Mouse (Mus musculus) MEL (cell line): ENCODE results near the gene Fto. TPM values are rescaled to one million over a fixed set of nuclear protein-coding genes. Genes with fewer than 3 reads are reported as not detected.

Experiments used
- DNase-seq: peaks from one replicate; pipeline ENCODE4 v3.0.0; 2011; ENCODE audit warnings: low read depth, low spot score
- H3K27ac ChIP-seq: 2 replicates; pipeline ENCODE4 v1.5.1; 2012; ENCODE audit warnings: low read depth, mild to moderate bottlenecking, control low read depth, low read length, moderate library complexity; ENCODE audit not compliant: control insufficient read depth
- H3K27me3 ChIP-seq, 2 experiments: fragments of 150-350 bp in 1 of 2; sonication (generic) in 1 of 2; 2 replicates each; pipeline ENCODE4 v1.6.1; 2012; ENCODE audit warnings: low read length in 2 of 2, mild to moderate bottlenecking in 2 of 2, improper control_type of control experiment in 1 of 2, moderate library complexity in 1 of 2; ENCODE audit not compliant: insufficient read depth in 2 of 2, control insufficient read depth in 1 of 2
- H3K36me3 ChIP-seq, 2 experiments: 2 replicates each; pipeline ENCODE4 v1.6.1; 2012 to 2014; ENCODE audit warnings: low read length in 2 of 2, improper control_type of control experiment in 1 of 2, inconsistent platforms in 1 of 2, mild to moderate bottlenecking in 1 of 2; ENCODE audit not compliant: insufficient read depth in 2 of 2, control insufficient read depth in 1 of 2
- H3K4me1 ChIP-seq, 2 experiments: fragments of 150-350 bp in 1 of 2; sonication (generic) in 1 of 2; 2 replicates each; pipeline ENCODE4 v1.6.1; 2012; ENCODE audit warnings: low read length in 2 of 2, improper control_type of control experiment in 1 of 2, mild to moderate bottlenecking in 1 of 2; ENCODE audit not compliant: insufficient read depth in 2 of 2, control insufficient read depth in 1 of 2
- H3K4me3 ChIP-seq, 2 experiments: fragments of 150-350 bp in 1 of 2; sonication (generic) in 1 of 2; 2 replicates each; pipeline ENCODE4 v1.5.1; 2012; ENCODE audit warnings: low read depth in 2 of 2, low read length in 2 of 2, mild to moderate bottlenecking in 2 of 2, moderate library complexity in 2 of 2, control low read depth in 1 of 2, improper control_type of control experiment in 1 of 2; ENCODE audit not compliant: control insufficient read depth in 1 of 2, insufficient read depth in 1 of 2
- H3K79me2 ChIP-seq: 2 replicates; pipeline ENCODE4 v1.6.1; 2012; ENCODE audit warnings: mild to moderate bottlenecking, low read length, moderate library complexity; ENCODE audit not compliant: control insufficient read depth, poor library complexity, insufficient read depth
- H3K9ac ChIP-seq: 2 replicates; pipeline ENCODE4 v1.6.1; 2012; ENCODE audit warnings: low read depth, mild to moderate bottlenecking, control low read depth, low read length, moderate library complexity; ENCODE audit not compliant: control insufficient read depth, poor library complexity, severe bottlenecking
- H3K9me3 ChIP-seq: fragments of 150-350 bp; sonication (generic); replicated peaks from 2 replicates; pipeline ENCODE4 v1.6.1; 2012; ENCODE audit warnings: mild to moderate bottlenecking, low read length, improper control_type of control experiment, moderate library complexity; ENCODE audit not compliant: insufficient read depth
- CHD2 ChIP-seq: IDR thresholded peaks from 2 replicates; pipeline ENCODE4 v1.6.1; 2011; ENCODE audit warnings: low read length, improper control_type of control experiment
- ELF1 ChIP-seq: IDR thresholded peaks from 2 replicates; pipeline ENCODE4 v1.6.1; 2014; ENCODE audit warnings: low read depth, mild to moderate bottlenecking, inconsistent platforms, low read length, improper control_type of control experiment, moderate library complexity
- EP300 ChIP-seq, 2 experiments: IDR thresholded peaks; 2 replicates each; pipeline ENCODE4 v1.6.1; 2011; ENCODE audit warnings: improper control_type of control experiment in 2 of 2, low read length in 2 of 2, low read depth in 1 of 2, mild to moderate bottlenecking in 1 of 2
- ETS1 ChIP-seq: IDR thresholded peaks from 2 replicates; pipeline ENCODE4 v1.6.1; 2012; ENCODE audit warnings: low read depth, mild to moderate bottlenecking, inconsistent platforms, low read length, improper control_type of control experiment, moderate library complexity
- MAFK ChIP-seq: IDR thresholded peaks from 2 replicates; pipeline ENCODE4 v1.6.1; 2011; ENCODE audit warnings: low read depth, mild to moderate bottlenecking, low read length, improper control_type of control experiment, borderline replicate concordance
- MAX ChIP-seq: IDR thresholded peaks from 2 replicates; pipeline ENCODE4 v1.6.1; 2011; ENCODE audit warnings: low read length, improper control_type of control experiment
- MAZ ChIP-seq: IDR thresholded peaks from 2 replicates; pipeline ENCODE4 v1.6.1; 2012; ENCODE audit warnings: low read depth, mild to moderate bottlenecking, inconsistent platforms, low read length, improper control_type of control experiment
- MXI1 ChIP-seq: IDR thresholded peaks from 2 replicates; pipeline ENCODE4 v1.6.1; 2011; ENCODE audit warnings: mild to moderate bottlenecking, low read depth, low read length, improper control_type of control experiment
- NRF1 ChIP-seq: IDR thresholded peaks from 2 replicates; pipeline ENCODE4 v1.6.1; 2014; ENCODE audit warnings: low read depth, mild to moderate bottlenecking, inconsistent platforms, low read length, improper control_type of control experiment, moderate library complexity; ENCODE audit not compliant: poor library complexity, insufficient read depth, severe bottlenecking
- POLR2AphosphoS2 ChIP-seq: IDR thresholded peaks from 2 replicates; pipeline ENCODE4 v1.6.1; 2011; ENCODE audit warnings: low read length, improper control_type of control experiment
- POLR2AphosphoS5 ChIP-seq: IDR thresholded peaks from 2 replicates; pipeline ENCODE4 v1.6.1; 2012; ENCODE audit warnings: low read depth, borderline replicate concordance, mild to moderate bottlenecking, inconsistent platforms, low read length, moderate library complexity, mixed read lengths
- TAL1 ChIP-seq: IDR thresholded peaks from 2 replicates; pipeline ENCODE4 v1.6.1; 2012; ENCODE audit warnings: mild to moderate bottlenecking, inconsistent platforms, low read length, moderate library complexity, mixed read lengths
- TBP ChIP-seq: IDR thresholded peaks from 2 replicates; pipeline ENCODE4 v1.8.0; 2011; ENCODE audit warnings: low read depth, low read length, improper control_type of control experiment
- UBTF ChIP-seq: IDR thresholded peaks from 2 replicates; pipeline ENCODE4 v1.6.1; 2012; ENCODE audit warnings: low read depth, mild to moderate bottlenecking, inconsistent platforms, low read length, improper control_type of control experiment, moderate library complexity, borderline replicate concordance; ENCODE audit not compliant: insufficient read depth
- USF2 ChIP-seq, 2 experiments: IDR thresholded peaks; 2 replicates each; pipeline ENCODE4 v1.6.1; 2011 to 2012; ENCODE audit warnings: improper control_type of control experiment in 2 of 2, low read length in 2 of 2, borderline replicate concordance in 1 of 2, inconsistent platforms in 1 of 2, low read depth in 1 of 2, mild to moderate bottlenecking in 1 of 2; ENCODE audit not compliant: insufficient read depth in 1 of 2
- ZMIZ1 ChIP-seq: IDR thresholded peaks from 2 replicates; pipeline ENCODE4 v1.6.1; 2012; ENCODE audit warnings: low read depth, mild to moderate bottlenecking, inconsistent platforms, low read length, improper control_type of control experiment, moderate library complexity
- ZNF384 ChIP-seq: IDR thresholded peaks from 2 replicates; pipeline ENCODE4 v1.6.1; 2012; ENCODE audit warnings: low read depth, mild to moderate bottlenecking, inconsistent platforms, low read length, improper control_type of control experiment
- polyA plus RNA-seq, 2 experiments: library from polyadenylated mRNA; stranded (reverse) in 1 of 2; unstranded in 1 of 2; fragments of >175 nt in 1 of 2; fragments of >200 nt in 1 of 2; gene quantifications; 2 replicates each; pipeline versions ENCODE4 v1.2.1 to v1.2.4; 2012; ENCODE audit warnings: low replicate concordance in 2 of 2, low read depth in 1 of 2; ENCODE audit not compliant: insufficient read length in 2 of 2, insufficient read depth in 1 of 2, missing spikeins in 1 of 2
- total RNA-seq: library from RNA; depleted of rRNA; stranded (reverse); fragments of 300-350 nt; gene quantifications from 2 replicates; pipeline ENCODE4 v1.2.3, GENCODE M21; 2012; rRNA removed

Gene Fto
- total and polyA plus RNA-seq, 3 experiments, result 13.5 to 41.1 TPM; not detected in 1

GRCm38 (mm10) chr8:91714733-91715132 is 401.4 kb downstream of the Fto start:
- no peak overlapping the region for H3K27ac ChIP-seq
- no peak overlapping the region for H3K9ac ChIP-seq
- no peak for DNase-seq
- H3K4me3 ChIP-seq, result no peak overlapping the region
- TF ChIP-seq MAX (no peak), ETS1 (no peak), EP300 (IDR thresholded peaks at IDR 0.05; ENCODE audit: low read depth in 1 of 2, low read length in 2 of 2) (no peak), CHD2 (no peak), UBTF (no peak), MAFK (no peak), ZNF384 (no peak), POLR2AphosphoS5 (no peak), MXI1 (no peak), ZMIZ1 (no peak), USF2 (IDR thresholded peaks at IDR 0.05; ENCODE audit: borderline replicate concordance in 1 of 2, insufficient read depth in 1 of 2, low read depth in 1 of 2, low read length in 2 of 2) (no peak), TAL1 (no peak), ELF1 (no peak), MAZ (no peak)
- H3K27me3 ChIP-seq, result no peaks in the 10 kb centered on the region
- H3K4me1 ChIP-seq, result no peaks in the 10 kb centered on the region
- H3K79me2 ChIP-seq, result no peaks in the 10 kb centered on the region
- H3K9me3 ChIP-seq, result no peaks in the 10 kb centered on the region
- no peaks in the 10 kb centered on the region for H3K36me3 ChIP-seq

GRCm38 (mm10) chr8:91715387-91716085 is 402.2 kb downstream of the Fto start:
- no peaks in the 10 kb centered on the region for H3K79me2 ChIP-seq
- DNase-seq, result no peak
- TF ChIP-seq POLR2AphosphoS2 (no peak), TBP (no peak), NRF1 (0 out of 2 replicates have a peak, but pooled peaks have one; percentile 46)
- no peak overlapping the region for H3K27ac ChIP-seq
- no peak overlapping the region for H3K9ac ChIP-seq
- H3K9me3 ChIP-seq, result no peaks in the 10 kb centered on the region
- no peaks in the 10 kb centered on the region for H3K4me1 ChIP-seq
- H3K36me3 ChIP-seq, result no peaks in the 10 kb centered on the region
- no peaks in the 10 kb centered on the region for H3K27me3 ChIP-seq
- peak overlapping the region in 1 of 2 experiments; percentile 11; a peak in 1 of 4 replicates for H3K4me3 ChIP-seq

Other genes starting within 250 kb of the Fto start
- 2.9 and 4.0 TPM in 2 replicates for gene Rbl2, start 243.5 kb upstream of the Fto start, total RNA-seq
- 1 to 10 TPM in 1 of 2 experiments, not detected in 1; 8.4 TPM for gene Rbl2, start 243.5 kb upstream of the Fto start, polyA plus RNA-seq
- gene Aktip, start 113.5 kb upstream of the Fto start, total RNA-seq, result 4.4 and 4.6 TPM in 2 replicates
- 1 to 10 TPM in 1 of 2 experiments, not detected in 1; 8.5 TPM for gene Aktip, start 113.5 kb upstream of the Fto start, polyA plus RNA-seq
- gene Rpgrip1l, start 263 bp upstream of the Fto start, total RNA-seq, result 2.1 and 2.9 TPM in 2 replicates
- gene Rpgrip1l, start 263 bp upstream of the Fto start, polyA plus RNA-seq, result 1 to 10 TPM in 1 of 2 experiments, not detected in 1; 3.9 TPM